Mouse (Mus musculus) inflammation-experienced regulatory T-cells (primary cell): ENCODE measurements around the gene Isoc2b. TPM values are rescaled to one million over a fixed set of nuclear protein-coding genes. Genes with fewer than 3 reads are reported as not detected.

Experiments
- polyA plus RNA-seq, 2 experiments: library from polyadenylated mRNA; unstranded; fragments of 100-300 nt; shearing (Covaris generic); gene quantifications; one replicate each; pipeline ENCODE4 v1.2.1; 2017

The Isoc2b gene
- polyA plus RNA-seq: 10 to 100 TPM; 23.8 to 37.5 TPM

DNA sequence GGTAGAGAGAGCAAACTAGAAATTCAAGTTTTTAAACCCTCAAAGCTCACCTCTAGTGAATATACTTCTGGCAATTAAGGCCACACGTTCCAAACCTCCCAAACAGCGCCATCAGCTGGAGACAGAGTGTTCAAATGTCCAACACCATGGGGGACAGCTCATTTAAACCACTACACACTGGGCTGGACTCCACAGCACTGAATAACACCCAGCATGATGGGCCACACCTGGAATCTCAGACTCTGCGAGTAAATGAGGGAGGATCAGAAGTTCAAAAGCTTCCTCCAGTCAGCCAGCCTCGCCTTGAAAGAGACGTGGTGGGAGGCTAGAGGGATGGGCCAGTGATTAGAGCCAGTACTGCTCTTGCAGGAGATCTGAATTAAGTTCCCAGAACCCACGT is at the start of gene Isoc2b:
Gene Isoc2b (minus strand): TSS at position 126 of the 400 bp plus-strand sequence.

GRCm38 (mm10) chr7:4915007-4915665 is 45.1 kb upstream of the Isoc2b start, which contains the start of gene Zfp628:
Gene Zfp628, plus strand, starts transcription at chr7:4915217.

DNA sequence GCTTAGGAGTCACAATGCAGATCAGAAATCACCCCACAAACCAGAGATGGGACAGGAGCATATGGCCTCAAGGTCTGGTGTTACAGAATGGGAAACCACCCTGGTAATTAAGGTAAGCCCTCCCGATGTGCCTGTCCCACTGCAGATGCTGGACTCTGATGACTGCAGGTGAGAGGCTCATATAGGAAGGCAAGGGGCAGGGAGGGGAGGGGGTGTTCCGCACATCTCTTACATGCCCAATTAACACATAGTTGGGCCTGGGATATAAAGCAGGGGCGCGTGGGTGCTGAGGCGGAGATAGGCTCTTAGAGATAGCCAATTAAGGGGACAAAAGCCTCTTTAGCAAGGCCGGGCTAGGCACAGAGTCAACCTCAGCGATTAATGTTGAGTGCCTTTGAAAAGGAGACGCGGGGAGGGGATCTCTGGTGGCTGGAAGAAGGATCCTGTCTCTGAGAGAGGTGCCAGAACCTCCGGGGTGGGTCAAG is 36.5 kb upstream of the Isoc2b start, which contains the start of gene Gm36210:
Gene Gm36210 (minus strand): TSS at position 51 of the 485 bp plus-strand sequence.

DNA sequence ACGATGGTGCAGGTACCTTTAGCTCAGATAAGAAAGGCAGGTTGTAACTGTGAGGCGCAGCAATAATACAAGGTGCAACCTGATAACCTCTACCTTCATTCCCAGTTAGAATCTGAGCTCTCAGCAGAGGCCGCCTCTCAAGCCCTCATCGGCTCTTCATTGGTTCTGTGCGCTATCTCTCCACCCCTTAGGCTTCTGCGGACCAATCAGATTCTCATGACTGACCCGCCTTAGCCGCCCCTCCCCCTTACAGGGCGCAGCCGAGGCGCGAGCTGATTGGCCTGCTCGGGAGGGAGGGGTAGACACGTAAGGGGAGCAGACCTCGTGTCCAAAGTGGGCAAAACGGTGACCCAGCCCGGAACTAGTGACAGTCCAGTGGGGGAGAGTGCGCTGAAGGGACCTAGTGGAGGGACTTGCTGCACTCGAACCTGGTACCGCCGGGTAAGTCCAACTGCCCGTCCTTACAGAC is 6.7 kb upstream of the Isoc2b start, which contains the start of gene Isoc2a:
Gene Isoc2a (plus strand): TSS at position 401 of the 469 bp plus-strand sequence.

GRCm38 (mm10) chr7:4844245-4844916 is 25.7 kb downstream of the Isoc2b start, which contains the start of gene Shisa7:
Gene Shisa7, minus strand, starts transcription at chr7:4844696.

GRCm38 (mm10) chr7:4812303-4813104 is 57.6 kb downstream of the Isoc2b start, which contains the start of gene Ube2s:
Gene Ube2s, minus strand, starts transcription at chr7:4812590.

Other genes starting within 250 kb of the Isoc2b start
- 10 to 100 TPM; 12.1 to 12.7 TPM for gene Tmem86b, start 238.8 kb downstream of the Isoc2b start, polyA plus RNA-seq
- 100 to 1,000 TPM; 275 to 316 TPM for gene Ppp6r1, start 211.2 kb downstream of the Isoc2b start, polyA plus RNA-seq
- gene Hspbp1, start 185.2 kb downstream of the Isoc2b start, polyA plus RNA-seq: 10 to 100 TPM; 62.6 to 74.0 TPM
- under 1 TPM in 1 of 2 experiments, not detected in 1; 0.64 TPM for gene Brsk1, start 179.7 kb downstream of the Isoc2b start, polyA plus RNA-seq
- gene Tmem150b, start 145.0 kb downstream of the Isoc2b start, polyA plus RNA-seq: under 1 TPM; 0.39 to 0.65 TPM
- gene Kmt5c, start 130.1 kb downstream of the Isoc2b start, polyA plus RNA-seq: 10 to 100 TPM; 39.6 to 41.0 TPM
- gene Cox6b2, start 117.2 kb downstream of the Isoc2b start, polyA plus RNA-seq: 1 to 10 TPM in 1 of 2 experiments, not detected in 1; 3.1 TPM
- gene Fam71e2, start 99.0 kb downstream of the Isoc2b start, polyA plus RNA-seq: not detected
- under 1 TPM; 0.18 to 0.23 TPM for gene Il11, start 87.4 kb downstream of the Isoc2b start, polyA plus RNA-seq
- gene Tmem190, start 87.3 kb downstream of the Isoc2b start, polyA plus RNA-seq: 1 to 10 TPM in 1 of 2 experiments, under 1 TPM in 1; 0.37 to 1.1 TPM
- gene Tmem238, start 80.6 kb downstream of the Isoc2b start, polyA plus RNA-seq: 10 to 100 TPM; 11.1 to 18.2 TPM
- gene Rpl28, start 77.4 kb downstream of the Isoc2b start, polyA plus RNA-seq: 100 to 1,000 TPM; 268 to 278 TPM
- gene Ube2s, start 57.7 kb downstream of the Isoc2b start, polyA plus RNA-seq: 100 to 1,000 TPM in 1 of 2 experiments, 10 to 100 TPM in 1; 99.5 to 166 TPM
- not detected for gene Shisa7, start 25.6 kb downstream of the Isoc2b start, polyA plus RNA-seq
- 1 to 10 TPM in 1 of 2 experiments, under 1 TPM in 1; 0.75 to 1.2 TPM for gene Isoc2a, start 6.9 kb upstream of the Isoc2b start, polyA plus RNA-seq
- under 1 TPM in 1 of 2 experiments, not detected in 1; 0.12 TPM for gene Gm36210, start 36.3 kb upstream of the Isoc2b start, polyA plus RNA-seq
- 1 to 10 TPM; 2.0 to 2.2 TPM for gene Zfp628, start 45.0 kb upstream of the Isoc2b start, polyA plus RNA-seq
- under 1 TPM; 0.27 to 0.86 TPM for gene Nat14, start 51.8 kb upstream of the Isoc2b start, polyA plus RNA-seq
- under 1 TPM; 0.27 to 0.40 TPM for gene Ssc5d, start 55.5 kb upstream of the Isoc2b start, polyA plus RNA-seq
- gene Sbk2, start 94.1 kb upstream of the Isoc2b start, polyA plus RNA-seq: under 1 TPM in 1 of 2 experiments, not detected in 1; 0.51 TPM
- gene Sbk3, start 100.9 kb upstream of the Isoc2b start, polyA plus RNA-seq: under 1 TPM in 1 of 2 experiments, not detected in 1; 0.26 TPM
- gene Zfp579, start 125.9 kb upstream of the Isoc2b start, polyA plus RNA-seq: 10 to 100 TPM; 20.6 to 23.4 TPM
- 10 to 100 TPM; 31.2 to 51.7 TPM for gene Zfp524, start 144.2 kb upstream of the Isoc2b start, polyA plus RNA-seq
- 10 to 100 TPM; 41.3 to 45.3 TPM for gene Fiz1, start 144.4 kb upstream of the Isoc2b start, polyA plus RNA-seq
- 1 to 10 TPM; 6.1 to 8.1 TPM for gene Gm44973, start 145.2 kb upstream of the Isoc2b start, polyA plus RNA-seq
- gene Zfp865, start 150.1 kb upstream of the Isoc2b start, polyA plus RNA-seq: 1 to 10 TPM; 7.8 to 8.4 TPM
- not detected for gene Ccdc106, start 150.3 kb upstream of the Isoc2b start, polyA plus RNA-seq
- gene 4632433K11Rik, start 163.9 kb upstream of the Isoc2b start, polyA plus RNA-seq: not detected
- 1 to 10 TPM; 3.9 to 4.1 TPM for gene Zfp784, start 168.2 kb upstream of the Isoc2b start, polyA plus RNA-seq
- 1 to 10 TPM; 2.6 to 4.7 TPM for gene Zfp580, start 181.3 kb upstream of the Isoc2b start, polyA plus RNA-seq
- 100 to 1,000 TPM in 1 of 2 experiments, 10 to 100 TPM in 1; 92.7 to 102 TPM for gene U2af2, start 191.9 kb upstream of the Isoc2b start, polyA plus RNA-seq
- gene Epn1, start 210.0 kb upstream of the Isoc2b start, polyA plus RNA-seq: 10 to 100 TPM; 24.1 to 34.1 TPM
- under 1 TPM in 1 of 2 experiments, not detected in 1; 0.22 TPM for gene Rfpl4, start 246.7 kb upstream of the Isoc2b start, polyA plus RNA-seq